Mouse (Mus musculus) midbrain, embryonic 14.5 days (tissue): ENCODE measurements around the gene Zfp536. TPM values are rescaled to one million over a fixed set of nuclear protein-coding genes. Genes with fewer than 3 reads are reported as not detected.
"Not testable (repeated sequence)": the region's sequence is repeated elsewhere in the genome, so short reads cannot be mapped to it uniquely, and the experiment has no call there.

Source experiments
- ATAC-seq: fragments of 200-750 bp; cut with Nextera tagmentation; 2 replicates; pipeline ENCODE4 v1.8.0; 2017; ENCODE audit warnings: moderate number of reproducible peaks, moderate library complexity; ENCODE audit not compliant: low FRiP score, low TSS enrichment
- DNase-seq: peaks from one replicate; pipeline ENCODE4 v3.0.0-alpha.2; 2015
- H3K27ac ChIP-seq: fragments of 300-500 bp; sonication (generic); replicated peaks from 2 replicates; pipeline ENCODE4 v1.5.1; 2014; ENCODE audit warnings: mild to moderate bottlenecking, low read depth, low read length, moderate library complexity
- H3K27me3 ChIP-seq: fragments of 300-500 bp; sonication (generic); 2 replicates; pipeline ENCODE4 v1.6.1; 2014; ENCODE audit warnings: low read length, control low read depth, mixed read lengths; ENCODE audit not compliant: control insufficient read depth, insufficient read depth
- H3K36me3 ChIP-seq: fragments of 300-500 bp; sonication (generic); 2 replicates; pipeline ENCODE4 v1.6.1; 2014; ENCODE audit warnings: low read length, control low read depth; ENCODE audit not compliant: control insufficient read depth, insufficient read depth
- H3K4me1 ChIP-seq: fragments of 300-500 bp; sonication (generic); 2 replicates; pipeline ENCODE4 v1.6.1; 2014; ENCODE audit warnings: mild to moderate bottlenecking, antibody characterized with exemption, low read length, control low read depth; ENCODE audit not compliant: control insufficient read depth, insufficient read depth
- H3K4me2 ChIP-seq: fragments of 300-500 bp; sonication (generic); 2 replicates; pipeline ENCODE4 v1.6.1; 2014; ENCODE audit warnings: mild to moderate bottlenecking, low read length, moderate library complexity
- H3K4me3 ChIP-seq: fragments of 300-500 bp; sonication (generic); replicated peaks from 2 replicates; pipeline ENCODE4 v1.5.1; 2014; ENCODE audit warnings: low read depth, low read length
- H3K9ac ChIP-seq: fragments of 300-500 bp; sonication (generic); replicated peaks from 2 replicates; pipeline ENCODE4 v1.6.1; 2014; ENCODE audit warnings: mild to moderate bottlenecking, low read length, moderate library complexity
- H3K9me3 ChIP-seq: fragments of 300-500 bp; sonication (generic); 2 replicates; pipeline ENCODE4 v1.6.1; 2016; ENCODE audit warnings: low read length, control low read depth, mixed read lengths; ENCODE audit not compliant: control insufficient read depth
- WGBS: fragments of 180-500 bp; shearing (Covaris S2); extraction: QIAGEN DNeasy Blood & Tissue Kit; methylation state at CpG from one replicate; pipeline ENCODE4 v1.1.7; 2014; 5-methylcytosine and 5-hydroxymethylcytosine counted together
- polyA plus RNA-seq: library from polyadenylated mRNA; unstranded; fragments of >200 nt; fragmentation: Nextera tagmentation; extraction: Ambion mirVana; gene quantifications from 2 replicates; pipeline ENCODE4 v1.2.1, GENCODE M21; 2014

Gene Zfp536
- polyA plus RNA-seq, 1 experiment from 2014 or later, result 38.0 TPM

DNA sequence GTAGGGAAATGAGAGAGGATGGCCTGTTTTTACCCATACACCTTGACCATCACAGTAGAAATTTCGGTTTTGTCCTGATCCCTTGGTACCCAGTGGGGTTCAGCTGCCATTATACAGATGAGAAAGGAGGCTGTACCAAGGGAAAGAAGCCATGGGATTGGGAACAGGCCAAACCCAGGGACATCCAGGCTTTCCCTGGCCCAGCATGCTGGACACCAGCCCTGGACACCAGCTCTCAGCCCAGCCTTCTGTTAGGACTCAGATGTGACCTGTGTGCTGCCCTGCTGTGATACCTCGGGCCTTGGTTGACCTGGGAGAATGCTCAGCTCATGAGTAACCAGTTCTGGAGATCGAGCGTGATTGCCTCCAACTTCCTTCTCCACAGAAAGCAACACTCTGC, 51.8 kb downstream of the Zfp536 start:
- Histone ChIP-seq H3K27me3 (no peaks in the 10 kb centered on the region), H3K36me3 (no peaks in the 10 kb centered on the region), H3K4me3 (no peak overlapping the region), H3K4me2 (no peak overlapping the region), H3K9ac (no peak overlapping the region), H3K27ac (no peak overlapping the region), H3K4me1 (peaks cover 25% of the 10 kb centered on the region), H3K9me3 (no peaks in the 10 kb centered on the region)
- DNase-seq (no peak), ATAC-seq (no peak)
- 91% methylated on average over 4 of the region's 4 CpGs for WGBS

DNA sequence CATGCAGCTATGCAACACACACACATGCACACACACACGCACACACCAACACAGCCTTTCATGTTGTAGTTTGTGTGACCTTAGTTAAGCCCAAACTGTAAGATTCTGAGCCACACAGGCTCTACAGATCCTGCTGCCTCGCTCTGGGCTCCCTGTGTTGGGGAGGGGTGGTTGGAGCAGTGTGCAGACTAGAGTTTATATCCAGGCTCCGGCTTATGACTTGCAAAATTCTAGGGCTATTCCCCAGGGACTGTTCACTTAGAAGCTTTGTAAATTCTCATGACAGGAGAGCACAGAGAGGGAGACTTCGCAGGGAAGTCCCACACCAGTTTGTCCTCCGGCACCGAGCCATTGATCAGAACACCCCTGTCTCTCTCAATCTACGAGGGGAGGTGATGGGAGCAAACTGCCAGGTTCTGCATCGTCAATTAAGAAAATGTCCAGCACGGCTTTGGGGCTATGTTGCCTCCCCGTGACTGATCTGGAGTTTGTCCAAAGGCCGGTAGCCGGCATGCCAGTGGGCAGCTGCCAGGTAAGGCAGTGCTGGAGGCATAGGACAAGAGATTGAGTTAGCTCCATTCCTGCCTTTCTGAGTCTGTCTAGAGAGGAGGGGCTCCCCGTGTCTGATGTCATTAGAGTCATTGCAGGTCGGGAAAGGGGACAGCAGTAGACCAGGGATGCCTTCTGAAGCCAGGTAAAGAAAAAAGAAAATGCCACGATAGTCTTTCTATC, 54.6 kb downstream of the Zfp536 start:
- ATAC-seq, result peak; percentile 53; the same call in 1 of the 2 replicates
- Histone ChIP-seq H3K9me3 (no peaks in the 10 kb centered on the region), H3K36me3 (no peaks in the 10 kb centered on the region), H3K9ac (no peak overlapping the region), H3K4me1 (peaks cover 18% of the 10 kb centered on the region), H3K27me3 (no peaks in the 10 kb centered on the region), H3K27ac (no peak overlapping the region), H3K4me2 (no peak overlapping the region), H3K4me3 (no peak overlapping the region)
- 52% methylated on average over 15 of the region's 15 CpGs for WGBS
- DNase-seq, result peak; percentile 69

DNA sequence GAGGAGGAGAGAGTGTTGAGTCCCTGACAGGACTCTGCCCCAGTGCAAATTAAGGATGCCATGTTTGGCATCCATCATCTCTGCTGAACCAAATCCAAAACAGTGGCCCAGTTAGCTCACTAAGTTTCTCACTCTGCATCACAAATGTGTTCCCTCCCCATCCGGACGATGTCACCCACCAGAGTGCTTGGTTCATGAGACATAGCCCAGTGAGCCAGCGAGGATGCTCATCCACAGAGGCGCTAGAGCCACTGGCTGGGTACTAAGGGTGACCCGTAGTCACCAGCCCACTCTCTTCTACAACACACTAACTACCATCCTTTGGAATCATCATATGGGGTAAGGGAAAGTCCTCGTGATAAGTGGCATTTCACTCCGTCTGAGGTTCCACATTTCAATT, 56.4 kb downstream of the Zfp536 start:
- Histone ChIP-seq H3K27ac (no peak overlapping the region), H3K27me3 (no peaks in the 10 kb centered on the region), H3K4me1 (peaks cover 11% of the 10 kb centered on the region), H3K36me3 (no peaks in the 10 kb centered on the region), H3K4me3 (no peak overlapping the region), H3K9ac (no peak overlapping the region), H3K9me3 (no peaks in the 10 kb centered on the region), H3K4me2 (no peak overlapping the region)
- DNase-seq, result no peak
- 90% methylated on average over 7 of the region's 7 CpGs for WGBS
- no peak for ATAC-seq

DNA sequence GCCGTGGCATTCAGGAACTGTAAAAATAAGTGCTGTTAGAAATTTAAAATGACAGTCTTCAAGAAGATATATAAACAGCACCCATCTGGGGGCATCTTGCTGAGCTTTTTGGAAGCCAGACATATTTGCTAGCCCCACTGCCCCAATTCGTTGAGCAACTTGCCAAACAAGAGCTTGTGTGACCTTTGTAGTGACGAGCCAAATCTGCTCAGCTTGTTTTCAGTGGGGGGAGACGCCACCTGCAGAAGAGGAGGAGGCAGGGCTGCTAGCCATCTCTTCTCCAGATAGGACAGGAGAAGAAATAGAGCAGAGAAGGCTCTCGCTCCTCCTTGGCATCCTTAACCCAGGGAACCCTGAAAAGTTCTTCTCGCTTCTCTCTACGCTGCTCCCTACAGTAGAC, 56.8 kb downstream of the Zfp536 start:
- Histone ChIP-seq H3K4me3 (no peak overlapping the region), H3K27me3 (no peaks in the 10 kb centered on the region), H3K9ac (no peak overlapping the region), H3K9me3 (no peaks in the 10 kb centered on the region), H3K36me3 (no peaks in the 10 kb centered on the region), H3K27ac (no peak overlapping the region), H3K4me1 (peaks cover 11% of the 10 kb centered on the region), H3K4me2 (no peak overlapping the region)
- no peak for ATAC-seq
- no peak for DNase-seq
- WGBS, result 81% methylated on average over 7 of the region's 7 CpGs

DNA sequence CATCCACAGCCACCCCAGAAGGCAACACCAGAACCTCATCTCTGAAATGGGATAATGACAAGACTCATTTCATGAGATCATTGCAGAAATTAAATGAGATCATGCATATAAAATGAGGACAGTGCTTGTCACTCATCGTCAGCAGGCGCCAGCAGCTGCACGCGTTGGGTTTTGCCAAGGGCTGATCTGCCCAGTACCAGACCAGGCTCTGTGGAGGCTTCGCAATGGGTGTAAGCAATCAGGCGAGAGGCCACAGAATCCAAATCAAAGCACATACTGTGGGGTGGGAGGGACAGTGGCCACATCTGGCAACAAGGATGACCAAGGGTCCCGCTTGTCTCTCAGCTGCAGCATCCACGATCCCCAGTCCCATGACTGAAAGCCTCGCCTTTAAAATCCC, 69.0 kb downstream of the Zfp536 start:
- DNase-seq (no peak), ATAC-seq (no peak)
- H3K9ac ChIP-seq, result no peak overlapping the region
- H3K4me1 ChIP-seq, result no peaks in the 10 kb centered on the region
- no peak overlapping the region for H3K4me3 ChIP-seq
- 89% methylated on average over 9 of the region's 9 CpGs for WGBS
- no peak overlapping the region for H3K27ac ChIP-seq
- H3K27me3 ChIP-seq, result no peaks in the 10 kb centered on the region
- no peaks in the 10 kb centered on the region for H3K36me3 ChIP-seq
- H3K4me2 ChIP-seq, result no peak overlapping the region
- no peaks in the 10 kb centered on the region for H3K9me3 ChIP-seq

DNA sequence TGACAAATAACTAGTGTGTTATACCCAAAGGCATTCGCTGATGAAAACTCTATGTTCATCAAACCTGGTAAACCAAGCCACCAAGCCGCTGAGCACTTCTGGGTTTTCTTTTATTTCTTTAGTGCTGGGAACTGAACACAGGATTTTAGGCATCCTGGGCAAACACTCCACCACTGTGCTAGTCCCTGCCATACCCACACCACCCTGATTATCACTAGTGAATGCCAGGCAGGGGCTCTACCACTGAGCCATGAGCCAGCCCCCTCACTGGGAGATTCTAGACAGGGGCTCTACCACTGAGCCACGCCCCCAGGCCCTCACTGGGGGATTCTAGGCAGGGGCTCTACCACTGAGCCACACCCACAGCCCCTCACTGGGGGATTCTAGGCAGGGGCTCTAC, 76.1 kb downstream of the Zfp536 start:
- not testable (repeated sequence) for H3K4me1 ChIP-seq, DNase-seq, H3K9me3 ChIP-seq, ATAC-seq, H3K9ac ChIP-seq, H3K27ac ChIP-seq, H3K36me3 ChIP-seq, H3K27me3 ChIP-seq, H3K4me2 ChIP-seq, H3K4me3 ChIP-seq
- 90% methylated on average over 3 of the region's 3 CpGs for WGBS

DNA sequence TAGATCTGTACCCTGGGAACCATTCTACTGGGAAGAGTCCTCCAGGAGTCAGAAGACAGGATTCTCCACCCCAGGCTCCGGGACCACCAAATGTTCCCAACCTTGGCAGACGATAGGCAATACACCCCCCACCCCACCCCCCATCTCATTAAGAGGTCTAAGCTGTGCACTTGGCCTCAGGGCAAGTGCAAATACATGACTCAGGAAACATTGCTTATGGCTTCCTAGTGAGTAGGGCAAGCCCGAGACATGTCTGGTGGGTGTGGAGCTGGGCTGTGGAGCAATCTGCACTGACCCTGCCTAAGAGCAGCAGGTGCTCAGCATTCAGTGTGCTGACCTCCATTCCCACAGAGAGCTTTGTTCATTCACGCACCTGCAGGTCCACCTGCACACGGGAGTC, 78.4 kb downstream of the Zfp536 start:
- WGBS, result 44% methylated on average over 5 of the region's 5 CpGs
- Histone ChIP-seq H3K27ac (no peak overlapping the region), H3K4me3 (no peak overlapping the region), H3K27me3 (no peaks in the 10 kb centered on the region), H3K4me2 (no peak overlapping the region), H3K9ac (no peak overlapping the region), H3K9me3 (no peaks in the 10 kb centered on the region), H3K36me3 (no peaks in the 10 kb centered on the region), H3K4me1 (peaks cover 16% of the 10 kb centered on the region)
- DNase-seq, result peak; percentile 32
- peak; percentile 48 for ATAC-seq

DNA sequence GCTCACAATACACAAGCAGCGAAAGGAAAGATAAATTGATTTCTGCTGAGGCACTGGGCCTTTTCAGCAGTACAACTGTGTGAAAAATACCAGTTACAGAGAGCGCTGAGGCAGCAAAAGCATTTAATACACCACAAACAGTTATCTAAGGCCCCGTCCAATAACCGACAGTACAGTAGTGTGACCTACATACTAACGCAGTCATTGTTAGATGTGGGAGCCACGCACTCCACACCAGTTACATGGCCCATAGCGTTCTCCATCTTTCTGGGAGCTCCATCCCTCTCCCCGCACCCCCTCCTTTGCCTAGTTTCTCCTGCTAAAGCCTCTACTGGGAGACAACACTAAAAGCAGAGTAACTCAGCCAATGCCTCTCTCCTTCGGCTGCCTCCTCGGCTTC, 82.8 kb downstream of the Zfp536 start:
- Histone ChIP-seq H3K36me3 (no peaks in the 10 kb centered on the region), H3K27ac (peak overlapping the region; percentile 58), H3K4me2 (0 out of 2 replicates have a peak overlapping the region, but pooled peaks have one; percentile 13), H3K9ac (no peak overlapping the region; the same call in 1 of the 2 replicates), H3K9me3 (no peaks in the 10 kb centered on the region), H3K4me3 (no peak overlapping the region), H3K4me1 (peaks cover 30% of the 10 kb centered on the region), H3K27me3 (no peaks in the 10 kb centered on the region)
- ATAC-seq (no peak), DNase-seq (peak; percentile 42)
- 38% methylated on average over 10 of the region's 10 CpGs for WGBS
